Mouse (Mus musculus) ES-Bruce4 (cell line): ENCODE measurements around the gene Tmem231. TPM values are rescaled to one million over a fixed set of nuclear protein-coding genes. Genes with fewer than 3 reads are reported as not detected.

Experiments
- H3K27ac ChIP-seq: 2 replicates; pipeline ENCODE4 v1.5.1; 2012; ENCODE audit warnings: low read length, inconsistent platforms; ENCODE audit not compliant: insufficient read depth
- H3K27me3 ChIP-seq: 2 replicates; pipeline ENCODE4 v1.6.1; 2012; ENCODE audit warnings: mild to moderate bottlenecking, low read length, inconsistent platforms; ENCODE audit not compliant: control insufficient read depth, poor library complexity, insufficient read depth, severe bottlenecking
- H3K36me3 ChIP-seq: 2 replicates; pipeline ENCODE4 v1.6.1; 2012; ENCODE audit warnings: inconsistent platforms, mild to moderate bottlenecking, low read length, moderate library complexity; ENCODE audit not compliant: control insufficient read depth, poor library complexity, insufficient read depth, severe bottlenecking
- H3K4me1 ChIP-seq: one replicate; pipeline ENCODE4 v1.8.1; 2011; ENCODE audit warnings: low read length; ENCODE audit not compliant: control insufficient read depth, insufficient read depth
- H3K4me3 ChIP-seq: 2 replicates; pipeline ENCODE4 v1.5.1; 2011; ENCODE audit warnings: low read depth, mild to moderate bottlenecking, low read length
- H3K9ac ChIP-seq: 2 replicates; pipeline ENCODE4 v1.6.1; 2012; ENCODE audit warnings: low read depth, mild to moderate bottlenecking, inconsistent platforms; ENCODE audit not compliant: poor library complexity, severe bottlenecking
- H3K9me3 ChIP-seq: replicated peaks from 2 replicates; pipeline ENCODE4 v1.6.1; 2012; ENCODE audit warnings: mild to moderate bottlenecking, low read length, inconsistent platforms; ENCODE audit not compliant: control insufficient read depth, poor library complexity, insufficient read depth, severe bottlenecking
- CTCF ChIP-seq: IDR thresholded peaks from one replicate; pipeline ENCODE4 v1.8.1; 2011; ENCODE audit warnings: low read depth, low read length
- EP300 ChIP-seq: IDR thresholded peaks from 2 replicates; pipeline ENCODE4 v1.6.1; 2011; ENCODE audit warnings: low read depth, low read length; ENCODE audit not compliant: insufficient read depth
- POLR2A ChIP-seq: IDR thresholded peaks from one replicate; pipeline ENCODE4 v1.8.1; 2011; ENCODE audit warnings: low read length; ENCODE audit not compliant: insufficient read depth
- polyA plus RNA-seq: library from polyadenylated mRNA; stranded (reverse); fragments of >200 nt; gene quantifications from 2 replicates; pipeline ENCODE4 v1.2.4, GENCODE M21; 2011; ENCODE audit warnings: low read depth; ENCODE audit not compliant: missing spikeins, insufficient read depth, insufficient read length

The Tmem231 gene
- polyA plus RNA-seq, 1 experiment, result 18.2 TPM

DNA sequence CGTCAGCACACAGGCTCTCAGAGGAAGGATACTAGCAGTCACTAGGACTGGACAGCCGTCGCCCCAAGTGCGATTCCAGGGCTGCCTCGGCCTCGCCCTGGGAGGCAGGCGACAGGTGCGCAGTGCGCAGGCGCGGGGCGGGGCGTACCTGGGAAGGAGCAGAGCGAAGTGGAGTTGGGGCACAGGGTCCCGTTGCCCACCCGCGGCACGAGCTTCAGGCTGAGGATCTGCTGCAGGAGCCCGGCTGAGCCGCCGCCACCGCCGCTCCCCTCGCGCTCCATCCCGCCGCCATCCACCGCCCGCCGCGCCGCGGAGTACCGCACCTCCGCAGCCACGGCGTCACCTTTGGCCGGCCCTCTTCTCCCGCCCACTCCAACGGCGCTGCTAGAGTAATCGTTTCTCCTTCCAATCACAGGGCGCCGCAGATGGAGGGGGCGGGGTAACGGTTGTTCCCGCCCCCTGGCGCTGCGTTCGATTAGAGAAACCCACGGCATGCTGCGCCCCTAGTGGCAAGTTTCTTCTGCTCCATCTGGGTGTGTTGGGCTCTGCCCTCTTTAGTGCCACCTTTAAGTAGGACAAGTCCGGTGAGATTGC lies 57.2 kb downstream of the Tmem231 start, which contains the start of gene Tmem170:
Gene Tmem170, minus strand, starts transcription at position 396 of the 594 bp plus-strand sequence.
- Histone ChIP-seq H3K4me3 (peak within 1 kb of the TSS; percentile 82), H3K36me3 (peaks cover 12% of the 10 kb centered on the region), H3K27me3 (no peaks in the 10 kb centered on the region), H3K27ac (no peak within 1 kb of the TSS), H3K9me3 (no peaks in the 10 kb centered on the region), H3K9ac (peak within 1 kb of the TSS; percentile 86), H3K4me1 (no peaks in the 10 kb centered on the region)
- TF ChIP-seq POLR2A (no peak), EP300 (0 out of 2 replicates have a peak, but pooled peaks have one; percentile 4), CTCF (peak; percentile 81)

DNA sequence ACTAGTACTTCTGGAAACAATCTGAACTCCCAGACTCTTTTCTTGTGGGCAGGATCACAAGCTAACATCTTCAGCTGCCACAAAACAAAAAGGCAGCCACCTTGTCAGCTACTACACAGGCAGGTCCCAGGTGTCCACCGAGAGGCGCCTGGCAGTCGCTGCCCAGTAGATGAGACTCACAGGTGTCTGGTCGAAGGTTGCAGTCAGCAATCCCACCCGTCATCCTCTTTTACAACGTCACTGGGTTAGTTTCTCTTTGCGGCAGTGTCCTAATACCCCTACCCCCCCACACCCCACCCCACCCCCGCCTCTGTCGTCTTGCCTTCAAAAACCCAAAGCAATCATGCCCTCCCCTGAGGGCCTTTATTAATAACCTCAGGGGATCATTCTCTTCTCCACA lies 57.9 kb downstream of the Tmem231 start:
- Histone ChIP-seq H3K4me1 (no peaks in the 10 kb centered on the region), H3K9me3 (no peaks in the 10 kb centered on the region), H3K27me3 (no peaks in the 10 kb centered on the region), H3K27ac (no peak overlapping the region), H3K9ac (peak overlapping the region; percentile 86), H3K4me3 (peak overlapping the region; percentile 82), H3K36me3 (peaks cover 17% of the 10 kb centered on the region)
- TF ChIP-seq EP300, result no peak

DNA sequence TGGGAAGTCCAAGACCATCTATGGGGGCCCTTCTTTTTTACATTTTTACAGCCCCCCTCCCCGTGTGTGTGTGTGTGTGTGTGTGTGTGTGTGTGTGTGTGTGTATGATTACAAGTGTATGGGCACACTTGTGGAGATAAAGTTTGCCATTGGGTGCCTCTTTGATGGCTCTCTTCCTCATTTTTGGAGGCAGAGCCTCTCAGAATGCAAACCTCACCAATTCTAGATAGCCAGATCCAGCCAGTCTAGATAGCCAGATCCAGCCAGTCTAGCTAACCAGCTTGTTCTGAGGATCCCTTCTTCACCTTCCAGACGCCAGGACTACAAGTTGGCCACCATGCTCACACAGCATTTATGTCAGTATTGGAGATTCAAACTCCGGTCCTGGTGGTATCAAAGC lies 62.4 kb downstream of the Tmem231 start:
- no peak for TF ChIP-seq CTCF
- Histone ChIP-seq H3K9ac (no peak overlapping the region), H3K4me1 (no peaks in the 10 kb centered on the region), H3K27me3 (no peaks in the 10 kb centered on the region), H3K27ac (no peak overlapping the region), H3K36me3 (peaks cover 26% of the 10 kb centered on the region), H3K4me3 (no peak overlapping the region), H3K9me3 (no peaks in the 10 kb centered on the region)

DNA sequence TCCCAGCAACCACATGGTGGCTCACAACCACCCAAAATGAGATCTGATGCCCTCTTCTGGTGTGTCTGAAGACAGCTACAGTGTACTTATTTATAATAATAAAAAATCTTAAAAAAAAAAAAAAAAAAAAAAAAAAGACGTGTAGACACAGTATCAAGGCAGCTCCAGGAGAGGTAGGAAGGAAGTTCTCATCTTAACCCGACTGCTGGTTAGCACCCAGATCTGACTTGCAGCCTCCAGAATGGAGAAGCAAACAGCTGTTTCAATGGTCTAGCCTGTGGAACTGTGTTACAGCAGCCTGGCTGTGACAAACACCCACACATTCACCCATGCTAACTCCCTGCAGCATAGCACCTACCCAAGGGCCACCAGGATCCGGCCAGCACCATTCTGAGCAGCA lies 63.3 kb downstream of the Tmem231 start:
- Histone ChIP-seq H3K27ac (no peak overlapping the region), H3K4me3 (no peak overlapping the region), H3K9me3 (no peaks in the 10 kb centered on the region), H3K4me1 (no peaks in the 10 kb centered on the region), H3K36me3 (peaks cover 34% of the 10 kb centered on the region), H3K9ac (no peak overlapping the region), H3K27me3 (no peaks in the 10 kb centered on the region)
- no peak for TF ChIP-seq EP300
- no peak for TF ChIP-seq POLR2A
- no peak for TF ChIP-seq CTCF

DNA sequence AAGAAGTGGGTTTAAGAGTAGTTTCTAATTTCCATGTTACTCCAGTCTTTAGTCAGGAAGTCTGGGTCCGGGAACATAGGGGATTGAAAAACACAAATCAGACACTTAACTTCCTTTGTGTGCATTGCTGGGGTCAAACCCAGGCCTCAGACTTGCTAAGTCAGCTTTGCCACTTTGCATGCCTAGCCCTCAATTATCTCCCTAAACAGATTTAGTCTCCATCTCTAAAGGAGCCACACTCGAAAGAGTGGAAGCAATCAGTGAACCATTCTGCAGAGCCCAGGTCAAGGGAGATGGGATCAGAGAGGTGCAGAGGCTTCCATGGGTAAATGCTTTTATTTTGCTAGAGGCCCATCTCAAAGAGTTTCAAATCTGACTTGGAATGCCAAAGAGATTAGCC lies 65.0 kb downstream of the Tmem231 start:
- Histone ChIP-seq H3K4me1 (no peaks in the 10 kb centered on the region), H3K9me3 (peaks cover 3% of the 10 kb centered on the region; the same call in 1 of the 2 replicates), H3K9ac (no peak overlapping the region), H3K36me3 (peaks cover 33% of the 10 kb centered on the region), H3K27ac (no peak overlapping the region), H3K27me3 (no peaks in the 10 kb centered on the region), H3K4me3 (no peak overlapping the region)
- 0 out of 2 replicates have a peak, but pooled peaks have one; percentile 16 for TF ChIP-seq EP300
- no peak for TF ChIP-seq CTCF

DNA sequence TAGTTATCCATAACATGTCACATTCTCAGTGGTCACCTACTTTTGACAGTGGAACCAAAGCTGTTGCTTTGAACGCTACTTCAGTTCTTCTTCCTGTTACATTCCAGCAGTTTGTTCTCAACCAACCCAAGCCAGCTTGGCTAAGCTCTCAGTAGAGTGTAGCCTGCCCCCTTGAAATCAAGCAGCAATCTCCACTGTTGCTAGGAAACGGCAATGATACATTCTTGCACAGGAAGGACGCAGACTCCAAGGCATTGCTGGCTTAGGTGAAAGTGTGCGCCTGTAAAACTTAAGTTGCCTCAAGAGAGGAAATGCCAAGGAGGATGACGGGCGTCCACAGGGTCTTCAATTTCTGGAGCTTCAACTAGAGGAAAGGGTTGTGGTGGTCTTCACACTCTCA lies 67.8 kb downstream of the Tmem231 start:
- Histone ChIP-seq H3K4me3 (no peak overlapping the region), H3K27ac (no peak overlapping the region), H3K4me1 (no peaks in the 10 kb centered on the region), H3K9ac (no peak overlapping the region), H3K9me3 (peaks cover 3% of the 10 kb centered on the region; the same call in 1 of the 2 replicates), H3K36me3 (peaks cover 38% of the 10 kb centered on the region), H3K27me3 (no peaks in the 10 kb centered on the region)
- TF ChIP-seq CTCF (no peak), EP300 (no peak), POLR2A (no peak)
